Mouse (Mus musculus) T-helper 1 cell (primary cell): ENCODE data around the gene Itk.

Source experiments
- in situ Hi-C: fragments of 300-600 bp; cut with MboI, MseI; formaldehyde crosslinking; loops from one replicate; pipeline ENCODE4 v1.15.1; 2025; ENCODE audit warnings: high pct_unique_total_duplicates

Itk gene

GRCm38 (mm10) chr11:46389336-46390117 is at the start of gene Itk:
Gene Itk (minus strand): TSS chr11:46389515.
- in situ Hi-C loops: loop anchor here (10.0 kb wide), 1 partner anchor 45 kb away; the partner anchor contains the start of gene Med7

GRCm38 (mm10) chr11:46437459-46438000 is 48.2 kb upstream of the Itk start:
- in situ Hi-C loops: loop anchor here (10.0 to 25.0 kb wide), 2 partner anchors 53 to 475 kb away; partner anchors contain the start of genes Itk and Thg1l

GRCm38 (mm10) chr11:46436760-46437458 is 47.6 kb upstream of the Itk start, which contains the start of gene Med7:
Gene Med7 (plus strand): TSS chr11:46436925.
- in situ Hi-C loops: loop anchor here (10.0 to 25.0 kb wide), 2 partner anchors 52 to 475 kb away; partner anchors contain the start of genes Itk and Thg1l

GRCm38 (mm10) chr11:46435363-46435762 is 46.0 kb upstream of the Itk start:
- in situ Hi-C loops: loop anchor here (10.0 to 25.0 kb wide), 2 partner anchors 51 to 473 kb away; partner anchors contain the start of genes Itk and Thg1l

GRCm38 (mm10) chr11:46431129-46431528 is 41.8 kb upstream of the Itk start:
- in situ Hi-C loops: loop anchor here (10.0 to 25.0 kb wide), 2 partner anchors 46 to 469 kb away; partner anchors contain the start of genes Itk and Thg1l

GRCm38 (mm10) chr11:46430123-46430522 is 40.8 kb upstream of the Itk start:
- in situ Hi-C loops: loop anchor here (10.0 to 25.0 kb wide), 2 partner anchors 45 to 468 kb away; partner anchors contain the start of genes Itk and Thg1l

GRCm38 (mm10) chr11:46428131-46428530 is 38.8 kb upstream of the Itk start:
- in situ Hi-C loops: loop anchor here (25.0 kb wide), 1 partner anchor 466 kb away; the partner anchor contains the start of gene Thg1l

GRCm38 (mm10) chr11:46421086-46421888 is 32.0 kb upstream of the Itk start:
- in situ Hi-C loops: no loop called here

GRCm38 (mm10) chr11:46418860-46419259 is 29.5 kb upstream of the Itk start:
- in situ Hi-C loops: no loop called here

GRCm38 (mm10) chr11:46418438-46418837 is 29.1 kb upstream of the Itk start:
- in situ Hi-C loops: no loop called here

GRCm38 (mm10) chr11:46410018-46410563 is 20.8 kb upstream of the Itk start:
- in situ Hi-C loops: no loop called here

GRCm38 (mm10) chr11:46406721-46407120 is 17.4 kb upstream of the Itk start:
- in situ Hi-C loops: no loop called here

GRCm38 (mm10) chr11:46404986-46405385 is 15.7 kb upstream of the Itk start:
- in situ Hi-C loops: no loop called here

GRCm38 (mm10) chr11:46401555-46401954 is 12.2 kb upstream of the Itk start:
- in situ Hi-C loops: no loop called here

GRCm38 (mm10) chr11:46398933-46399383 is 9.6 kb upstream of the Itk start:
- in situ Hi-C loops: no loop called here

GRCm38 (mm10) chr11:46398473-46398872 is 9.2 kb upstream of the Itk start:
- in situ Hi-C loops: no loop called here

- in situ Hi-C loops: no loop called here
Measured at GRCm38 (mm10) chr11:46397900-46398299, 8.6 kb upstream of the Itk start.

GRCm38 (mm10) chr11:46396860-46397179 is 7.5 kb upstream of the Itk start:
- in situ Hi-C loops: no loop called here

- in situ Hi-C loops: no loop called here
Measured at GRCm38 (mm10) chr11:46396167-46396859, 7.0 kb upstream of the Itk start, which contains the start of gene Fam71b. Gene Fam71b (plus strand): TSS chr11:46396559.

- in situ Hi-C loops: no loop called here
Measured at GRCm38 (mm10) chr11:46395698-46396097, 6.4 kb upstream of the Itk start.
